Mouse (Mus musculus): ENCODE results near the gene Gm17268. TPM values are rescaled to one million over a fixed set of nuclear protein-coding genes. Genes with fewer than 3 reads are reported as not detected.

The Gm17268 gene
- not detected in 2 replicates for polyA plus RNA-seq (2012; rRNA removed; ENCODE audit: low replicate concordance)

DNA sequence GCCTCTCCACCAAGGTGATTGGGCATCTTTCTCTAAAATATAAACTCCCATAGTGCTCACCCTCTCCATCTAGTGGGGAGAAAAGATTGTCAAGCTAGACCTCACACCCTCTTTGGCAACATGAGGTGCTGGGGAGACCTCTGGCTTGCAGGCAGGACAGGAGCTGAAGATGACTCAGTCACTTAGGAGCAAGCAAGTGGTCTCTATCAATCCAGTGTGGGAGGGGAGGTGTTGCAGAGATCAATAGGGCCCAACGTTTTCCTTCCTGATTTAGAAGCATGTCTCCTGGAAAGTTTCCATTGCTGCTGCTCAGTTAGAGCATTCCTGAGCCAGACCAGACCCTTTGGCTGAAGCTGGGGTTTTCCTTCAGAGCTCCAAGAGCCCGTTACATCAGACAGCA lies at the start of gene Gm17268:
Gene Gm17268 (minus strand): TSS at position 28 of the 400 bp plus-strand sequence.

DNA sequence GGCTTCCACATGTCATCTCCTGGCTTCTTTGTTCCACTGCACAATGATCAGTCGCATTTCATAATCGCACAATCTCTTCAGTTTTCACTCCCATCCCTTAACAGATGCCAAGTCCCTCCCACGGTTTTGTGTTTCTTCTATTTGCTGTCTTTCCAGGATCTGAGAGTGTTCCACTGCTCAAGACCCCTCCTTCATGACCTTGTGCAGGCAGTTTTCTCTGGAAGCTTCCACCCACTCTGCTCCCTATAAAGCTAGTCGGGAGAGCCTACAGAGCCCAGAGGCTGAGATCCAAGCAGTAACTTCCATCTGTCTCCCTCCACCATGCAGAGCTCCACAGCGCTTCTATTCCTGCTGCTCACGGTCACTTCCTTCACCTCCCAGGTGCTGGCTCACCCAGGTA lies 19.3 kb upstream of the Gm17268 start, which contains the start of gene Ccl11:
Gene Ccl11 (plus strand): TSS at position 178 of the 400 bp plus-strand sequence.

DNA sequence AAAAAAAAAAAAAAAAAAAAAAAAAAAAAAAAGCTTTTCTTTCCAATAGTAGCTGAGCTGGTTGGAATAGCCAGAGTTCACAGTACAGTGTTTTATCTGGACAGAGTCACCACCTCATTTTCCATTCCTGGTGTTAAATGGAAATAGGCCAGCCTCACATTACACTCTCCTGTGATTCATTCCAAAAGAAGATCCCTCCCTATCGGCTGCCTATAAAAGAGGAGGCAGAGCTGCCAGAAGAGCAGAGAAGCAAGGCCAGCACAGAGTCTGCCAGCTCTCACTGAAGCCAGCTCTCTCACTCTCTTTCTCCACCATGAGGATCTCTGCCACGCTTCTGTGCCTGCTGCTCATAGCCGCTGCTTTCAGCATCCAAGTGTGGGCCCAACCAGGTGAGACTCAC lies 7.1 kb upstream of the Gm17268 start, which contains the start of gene Ccl7:
Gene Ccl7 (plus strand): TSS at position 242 of the 400 bp plus-strand sequence.

GRCm38 (mm10) chr11:82035356-82035755 lies 3.0 kb downstream of the Gm17268 start, which contains the start of gene Ccl2:
Gene Ccl2, plus strand, starts transcription at chr11:82035571.

Other genes with a start within 250 kb of the Gm17268 start
- gene 5530401A14Rik, start 177.9 kb downstream of the Gm17268 start, polyA plus RNA-seq (2012; rRNA removed; ENCODE audit: low replicate concordance) = not detected in 2 replicates
- gene Asic2, start 70.1 kb downstream of the Gm17268 start, polyA plus RNA-seq (2012; rRNA removed; ENCODE audit: low replicate concordance) = 0.29 and 0.50 TPM in 2 replicates
- 8.1 and 8.5 TPM in 2 replicates for gene Ccl2, start 3.0 kb downstream of the Gm17268 start, polyA plus RNA-seq (2012; rRNA removed; ENCODE audit: low replicate concordance)
- 2.1 and 4.1 TPM in 2 replicates for gene Ccl7, start 7.2 kb upstream of the Gm17268 start, polyA plus RNA-seq (2012; rRNA removed; ENCODE audit: low replicate concordance)
- gene Ccl11, start 19.3 kb upstream of the Gm17268 start, polyA plus RNA-seq (2012; rRNA removed; ENCODE audit: low replicate concordance) = 30.9 and 79.1 TPM in 2 replicates
- 6.0 and 7.0 TPM in 2 replicates for gene Ccl12, start 63.3 kb upstream of the Gm17268 start, polyA plus RNA-seq (2012; rRNA removed; ENCODE audit: low replicate concordance)
- gene Ccl8, start 76.6 kb upstream of the Gm17268 start, polyA plus RNA-seq (2012; rRNA removed; ENCODE audit: low replicate concordance) = 52.4 and 106 TPM in 2 replicates

Data from mammary gland, adult 2 months (tissue).